Mouse (Mus musculus): ENCODE data around the gene Calcrl. TPM values are rescaled to one million over a fixed set of nuclear protein-coding genes. Genes with fewer than 3 reads are reported as not detected.

The Calcrl gene
- polyA plus RNA-seq, 1 experiment from 2014 or later: 12.8 TPM

DNA sequence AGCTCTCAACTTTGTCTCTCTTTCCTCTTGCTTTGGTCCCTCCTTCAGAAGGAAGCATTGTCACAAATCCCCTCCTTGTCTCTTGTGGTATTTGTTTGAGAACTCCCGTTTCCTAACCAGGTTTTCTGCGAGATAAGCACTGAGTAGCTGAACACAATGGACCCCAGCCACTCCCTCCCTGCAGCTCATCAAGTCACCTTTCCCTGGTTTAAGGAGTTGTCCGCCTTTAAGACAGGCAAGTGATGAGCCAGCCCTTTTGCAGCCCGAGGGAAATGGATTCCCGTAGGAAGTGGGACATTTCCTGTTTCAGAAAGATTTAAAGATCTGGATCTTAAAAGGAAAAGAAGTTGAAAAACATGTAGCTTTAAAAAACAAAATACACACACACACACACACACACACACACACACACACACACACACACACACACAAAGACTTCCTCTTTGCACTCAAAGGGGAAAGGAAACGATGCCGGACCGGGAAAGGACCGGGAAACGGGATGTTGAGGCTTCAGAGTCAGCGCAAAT lies 34.5 kb upstream of the Calcrl start:
- DNase-seq (peak; percentile 31), ATAC-seq (peak; percentile 78)
- H3K4me1 ChIP-seq (ENCODE audit: insufficient read depth): no peaks in the 10 kb centered on the region
- H3K36me3 ChIP-seq (replicated peaks; ENCODE audit: insufficient read depth, low read length): no peaks in the 10 kb centered on the region
- H3K4me2 ChIP-seq (ENCODE audit: low read depth, low read length): no peak overlapping the region
- no peak overlapping the region for H3K4me3 ChIP-seq (ENCODE audit: low read depth, low read length)
- WGBS (ENCODE audit: insufficient replicate concordance): 19% methylated on average over 11 of the region's 11 CpGs
- no peaks in the 10 kb centered on the region for H3K9me3 ChIP-seq (ENCODE audit: low read length)
- no peaks in the 10 kb centered on the region for H3K27me3 ChIP-seq (ENCODE audit: insufficient read depth, low read length)
- no peak overlapping the region for H3K27ac ChIP-seq (ENCODE audit: low read depth)
- TF ChIP-seq EP300 (IDR thresholded peaks at IDR 0.05; ENCODE audit: low read depth) (no peak), CTCF (IDR thresholded peaks at IDR 0.05; ENCODE audit: low read depth) (no peak)
- no peak overlapping the region for H3K9ac ChIP-seq (replicated peaks)

DNA sequence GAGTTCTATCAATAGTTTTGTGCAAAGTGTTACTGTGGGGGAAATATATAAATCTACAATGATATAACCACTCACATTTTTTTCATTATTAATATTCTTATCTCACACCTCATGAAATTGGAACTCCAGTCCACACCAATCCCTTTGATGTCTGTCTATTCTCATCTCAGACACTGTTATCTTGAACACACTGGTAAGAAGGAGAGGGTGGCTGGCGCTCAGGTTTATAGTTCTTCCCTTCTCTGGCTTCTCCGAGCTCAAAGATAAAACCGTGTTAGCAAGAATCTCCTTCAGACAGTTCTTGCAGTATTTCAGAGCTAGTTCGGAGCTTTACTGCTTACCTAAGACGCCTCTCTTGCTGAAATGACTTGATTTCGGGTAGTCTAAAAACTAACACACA lies 32.0 kb upstream of the Calcrl start:
- H3K4me3 ChIP-seq (ENCODE audit: low read depth, low read length): no peak overlapping the region
- no peak overlapping the region for H3K4me2 ChIP-seq (ENCODE audit: low read depth, low read length)
- 54% methylated on average over 6 of the region's 6 CpGs for WGBS (ENCODE audit: insufficient replicate concordance)
- H3K9ac ChIP-seq (replicated peaks): no peak overlapping the region
- TF ChIP-seq CTCF (IDR thresholded peaks at IDR 0.05; ENCODE audit: low read depth): no peak
- no peak for TF ChIP-seq EP300 (IDR thresholded peaks at IDR 0.05; ENCODE audit: low read depth)
- no peaks in the 10 kb centered on the region for H3K36me3 ChIP-seq (replicated peaks; ENCODE audit: insufficient read depth, low read length)
- H3K9me3 ChIP-seq (ENCODE audit: low read length): no peaks in the 10 kb centered on the region
- DNase-seq: no peak
- no peak for ATAC-seq
- no peak overlapping the region for H3K27ac ChIP-seq (ENCODE audit: low read depth)
- no peaks in the 10 kb centered on the region for H3K4me1 ChIP-seq (ENCODE audit: insufficient read depth)
- no peaks in the 10 kb centered on the region for H3K27me3 ChIP-seq (ENCODE audit: insufficient read depth, low read length)

GRCm38 (mm10) chr2:84455236-84455799 lies 30.1 kb upstream of the Calcrl start:
- Histone ChIP-seq H3K9ac (replicated peaks) (no peak overlapping the region), H3K27ac (ENCODE audit: low read depth) (no peak overlapping the region), H3K9me3 (ENCODE audit: low read length) (no peaks in the 10 kb centered on the region), H3K4me2 (ENCODE audit: low read depth, low read length) (peak overlapping the region; percentile 10; the same call in 1 of the 2 replicates), H3K27me3 (ENCODE audit: insufficient read depth, low read length) (no peaks in the 10 kb centered on the region), H3K4me1 (ENCODE audit: insufficient read depth) (no peaks in the 10 kb centered on the region), H3K36me3 (replicated peaks; ENCODE audit: insufficient read depth, low read length) (no peaks in the 10 kb centered on the region), H3K4me3 (ENCODE audit: low read depth, low read length) (no peak overlapping the region)
- 10% methylated on average over 5 of the region's 5 CpGs for WGBS (ENCODE audit: insufficient replicate concordance)
- ATAC-seq (peak; percentile 75), DNase-seq (no peak)
- TF ChIP-seq EP300 (IDR thresholded peaks at IDR 0.05; ENCODE audit: low read depth): no peak
- peak; percentile 92 for TF ChIP-seq CTCF (IDR thresholded peaks at IDR 0.05; ENCODE audit: low read depth)

GRCm38 (mm10) chr2:84454551-84455235 lies 29.5 kb upstream of the Calcrl start:
- ATAC-seq (peak; percentile 46; the same call in 1 of the 2 replicates), DNase-seq (no peak)
- Histone ChIP-seq H3K27me3 (ENCODE audit: insufficient read depth, low read length) (no peaks in the 10 kb centered on the region), H3K4me3 (ENCODE audit: low read depth, low read length) (no peak overlapping the region), H3K27ac (ENCODE audit: low read depth) (no peak overlapping the region), H3K9ac (replicated peaks) (no peak overlapping the region), H3K4me1 (ENCODE audit: insufficient read depth) (no peaks in the 10 kb centered on the region), H3K9me3 (ENCODE audit: low read length) (no peaks in the 10 kb centered on the region), H3K4me2 (ENCODE audit: low read depth, low read length) (peak overlapping the region; percentile 10; the same call in 1 of the 2 replicates), H3K36me3 (replicated peaks; ENCODE audit: insufficient read depth, low read length) (no peaks in the 10 kb centered on the region)
- no peak for TF ChIP-seq CTCF (IDR thresholded peaks at IDR 0.05; ENCODE audit: low read depth)
- no peak for TF ChIP-seq EP300 (IDR thresholded peaks at IDR 0.05; ENCODE audit: low read depth)
- WGBS (ENCODE audit: insufficient replicate concordance): 63% methylated on average over 10 of the region's 10 CpGs

DNA sequence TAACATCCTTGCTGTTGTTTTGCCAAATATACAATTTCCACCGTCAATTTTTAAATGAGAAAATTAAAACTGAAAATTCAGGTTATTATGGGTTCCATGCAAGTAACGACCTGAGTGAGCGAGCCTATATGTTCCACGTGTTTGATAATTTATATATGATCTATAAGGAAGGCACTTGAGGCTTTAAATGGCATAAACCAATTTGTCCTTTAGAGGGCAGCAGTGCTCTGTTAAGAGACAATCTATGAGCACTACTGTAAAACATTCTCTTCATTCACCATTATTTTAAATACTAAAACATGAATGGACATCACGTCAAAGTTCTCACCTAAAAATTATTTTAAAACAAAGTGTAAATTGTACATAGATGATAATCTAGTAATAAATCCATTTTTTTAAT lies 28.8 kb upstream of the Calcrl start:
- H3K4me3 ChIP-seq (ENCODE audit: low read depth, low read length): no peak overlapping the region
- H3K4me1 ChIP-seq (ENCODE audit: insufficient read depth): no peaks in the 10 kb centered on the region
- WGBS (ENCODE audit: insufficient replicate concordance): 15% methylated on average over 5 of the region's 5 CpGs
- no peaks in the 10 kb centered on the region for H3K36me3 ChIP-seq (replicated peaks; ENCODE audit: insufficient read depth, low read length)
- no peak for TF ChIP-seq EP300 (IDR thresholded peaks at IDR 0.05; ENCODE audit: low read depth)
- TF ChIP-seq CTCF (IDR thresholded peaks at IDR 0.05; ENCODE audit: low read depth): peak; percentile 70
- H3K27me3 ChIP-seq (ENCODE audit: insufficient read depth, low read length): no peaks in the 10 kb centered on the region
- no peaks in the 10 kb centered on the region for H3K9me3 ChIP-seq (ENCODE audit: low read length)
- no peak overlapping the region for H3K4me2 ChIP-seq (ENCODE audit: low read depth, low read length)
- ATAC-seq (no peak), DNase-seq (no peak)
- H3K9ac ChIP-seq (replicated peaks): no peak overlapping the region
- H3K27ac ChIP-seq (ENCODE audit: low read depth): no peak overlapping the region

GRCm38 (mm10) chr2:84445499-84445898 lies 20.3 kb upstream of the Calcrl start:
- 87% methylated on average over 1 of the region's 1 CpGs for WGBS (ENCODE audit: insufficient replicate concordance)
- Histone ChIP-seq H3K27me3 (ENCODE audit: insufficient read depth, low read length) (no peaks in the 10 kb centered on the region), H3K4me1 (ENCODE audit: insufficient read depth) (no peaks in the 10 kb centered on the region), H3K9me3 (ENCODE audit: low read length) (no peaks in the 10 kb centered on the region), H3K27ac (ENCODE audit: low read depth) (no peak overlapping the region), H3K9ac (replicated peaks) (no peak overlapping the region), H3K36me3 (replicated peaks; ENCODE audit: insufficient read depth, low read length) (no peaks in the 10 kb centered on the region), H3K4me3 (ENCODE audit: low read depth, low read length) (no peak overlapping the region), H3K4me2 (ENCODE audit: low read depth, low read length) (no peak overlapping the region)
- DNase-seq (no peak), ATAC-seq (no peak)
- TF ChIP-seq CTCF (IDR thresholded peaks at IDR 0.05; ENCODE audit: low read depth) (no peak), EP300 (IDR thresholded peaks at IDR 0.05; ENCODE audit: low read depth) (no peak)

All from liver, postnatal 0 days (tissue).